Mouse (Mus musculus) G1E (cell line): ENCODE results near the gene Gm1043.

Experiments
- CTCF ChIP-seq: IDR thresholded peaks from 2 replicates; pipeline ENCODE4 v1.5.1; 2012; ENCODE audit warnings: low read depth, low read length, inconsistent platforms, mixed read lengths
- GATA1 ChIP-seq: IDR thresholded peaks from 2 replicates; pipeline ENCODE4 v1.6.1; 2012; ENCODE audit warnings: borderline replicate concordance, low read length, inconsistent platforms, mixed read lengths
- POLR2AphosphoS5 ChIP-seq: IDR thresholded peaks from 2 replicates; pipeline ENCODE4 v1.6.1; 2012; ENCODE audit warnings: low read depth, low read length, inconsistent platforms; ENCODE audit not compliant: insufficient replicate concordance
- TAL1 ChIP-seq: conservative IDR thresholded peaks from 2 replicates; pipeline ENCODE4 v1.6.1; 2012; ENCODE audit warnings: low read depth, low read length, inconsistent platforms, mixed read lengths

- TF ChIP-seq CTCF = no peak
- no peak for TF ChIP-seq TAL1
- no peak for TF ChIP-seq GATA1
- TF ChIP-seq POLR2AphosphoS5 = no peak
Observed at GRCm38 (mm10) chr5:37256823-37257222, 171.7 kb downstream of the Gm1043 start.
